Mouse (Mus musculus) CH12.LX (cell line): ENCODE data around the gene Adam12. TPM values are rescaled to one million over a fixed set of nuclear protein-coding genes. Genes with fewer than 3 reads are reported as not detected.

Experiments used
- DNase-seq: peaks from one replicate; pipeline ENCODE4 v3.0.0-alpha.2; 2013; ENCODE audit errors: extremely low read depth
- H3K27ac ChIP-seq: 2 replicates; pipeline ENCODE4 v1.5.1; 2012; ENCODE audit warnings: low read depth, mild to moderate bottlenecking, control low read depth, moderate library complexity; ENCODE audit not compliant: insufficient read depth
- H3K27me3 ChIP-seq: replicated peaks from 2 replicates; pipeline ENCODE3; 2012; ENCODE audit warnings: inconsistent platforms
- H3K36me3 ChIP-seq, 2 experiments: replicated peaks in 1 of 2; 2 replicates each; pipeline versions ENCODE3 to v1.6.1; 2012; ENCODE audit warnings: inconsistent platforms in 1 of 2, low read length in 1 of 2, mild to moderate bottlenecking in 1 of 2, mixed read lengths in 1 of 2, moderate library complexity in 1 of 2; ENCODE audit not compliant: control insufficient read depth in 1 of 2, insufficient read depth in 1 of 2
- H3K4me1 ChIP-seq, 2 experiments: 2 replicates each; pipeline ENCODE4 v1.6.1; 2012; ENCODE audit warnings: inconsistent platforms in 1 of 2, moderate library complexity in 1 of 2; ENCODE audit not compliant: insufficient read depth in 2 of 2, control insufficient read depth in 1 of 2
- H3K4me2 ChIP-seq: 2 replicates; pipeline ENCODE4 v1.6.1; 2012; ENCODE audit warnings: low read depth, mild to moderate bottlenecking, control low read depth; ENCODE audit not compliant: poor library complexity, insufficient read depth, severe bottlenecking
- H3K4me3 ChIP-seq, 3 experiments: fragments of 150-350 bp in 1 of 3; sonication (generic) in 1 of 3; replicated peaks in 1 of 3; 2 replicates each; pipeline versions ENCODE3 to v1.5.1; 2011 to 2012; ENCODE audit warnings: low read depth in 2 of 3, low read length in 2 of 3, mild to moderate bottlenecking in 2 of 3, moderate library complexity in 2 of 3, control low read depth in 1 of 3, improper control_type of control experiment in 1 of 3, inconsistent platforms in 1 of 3, mixed read lengths in 1 of 3; ENCODE audit not compliant: poor library complexity in 1 of 3
- H3K79me2 ChIP-seq: replicated peaks from 2 replicates; pipeline ENCODE4 v1.6.1; 2012; ENCODE audit warnings: mild to moderate bottlenecking, moderate library complexity; ENCODE audit not compliant: control insufficient read depth, poor library complexity, insufficient read depth, severe bottlenecking; ENCODE audit errors: extremely low read depth
- H3K9ac ChIP-seq: 2 replicates; pipeline ENCODE4 v1.6.1; 2012; ENCODE audit warnings: low read depth, mild to moderate bottlenecking, control low read depth, moderate library complexity; ENCODE audit not compliant: insufficient read depth
- H3K9me3 ChIP-seq: replicated peaks from 2 replicates; pipeline ENCODE3; 2012; ENCODE audit warnings: low read length, inconsistent platforms, mixed read lengths
- BHLHE40 ChIP-seq: IDR thresholded peaks from 2 replicates; pipeline ENCODE4 v1.6.1; 2011; ENCODE audit warnings: mild to moderate bottlenecking, low read depth, low read length, improper control_type of control experiment
- CHD2 ChIP-seq: IDR thresholded peaks from 2 replicates; pipeline ENCODE4 v1.6.1; 2011; ENCODE audit warnings: low read length, improper control_type of control experiment
- E2F4 ChIP-seq: IDR thresholded peaks from 2 replicates; pipeline ENCODE4 v1.6.1; 2011; ENCODE audit warnings: low read depth, low read length, improper control_type of control experiment; ENCODE audit not compliant: insufficient replicate concordance
- EP300 ChIP-seq: IDR thresholded peaks from 2 replicates; pipeline ENCODE4 v1.6.1; 2011; ENCODE audit warnings: low read length, improper control_type of control experiment
- ETS1 ChIP-seq: conservative IDR thresholded peaks from 2 replicates; pipeline ENCODE4 v1.6.1; 2012; ENCODE audit warnings: low read depth, mild to moderate bottlenecking, inconsistent platforms, low read length, improper control_type of control experiment, moderate library complexity
- GABPA ChIP-seq: IDR thresholded peaks from 2 replicates; pipeline ENCODE4 v1.6.1; 2012; ENCODE audit warnings: low read depth, low read length, improper control_type of control experiment, inconsistent platforms; ENCODE audit not compliant: insufficient replicate concordance
- IRF4 ChIP-seq: IDR thresholded peaks from 2 replicates; pipeline ENCODE4 v1.6.1; 2014; ENCODE audit warnings: low read depth, mild to moderate bottlenecking, inconsistent platforms, low read length, improper control_type of control experiment
- MAFK ChIP-seq: IDR thresholded peaks from 2 replicates; pipeline ENCODE4 v1.6.1; 2011; ENCODE audit warnings: low read length, improper control_type of control experiment; ENCODE audit not compliant: insufficient replicate concordance
- MXI1 ChIP-seq: IDR thresholded peaks from 2 replicates; pipeline ENCODE4 v1.6.1; 2011; ENCODE audit warnings: mild to moderate bottlenecking, low read depth, low read length, improper control_type of control experiment
- NELFE ChIP-seq: IDR thresholded peaks from 2 replicates; pipeline ENCODE4 v1.6.1; 2011; ENCODE audit warnings: low read depth, low read length, improper control_type of control experiment
- POLR2A ChIP-seq: IDR thresholded peaks from 2 replicates; pipeline ENCODE4 v1.6.1; 2011; ENCODE audit warnings: low read depth, mild to moderate bottlenecking, improper control_type of control experiment, low read length
- RAD21 ChIP-seq: IDR thresholded peaks from 2 replicates; pipeline ENCODE4 v1.6.1; 2011; ENCODE audit warnings: low read depth, mild to moderate bottlenecking, low read length, improper control_type of control experiment, moderate library complexity
- RCOR1 ChIP-seq: conservative IDR thresholded peaks from 2 replicates; pipeline ENCODE4 v1.6.1; 2012; ENCODE audit warnings: low read depth, mild to moderate bottlenecking, inconsistent platforms, low read length, improper control_type of control experiment
- SIN3A ChIP-seq: IDR thresholded peaks from 2 replicates; pipeline ENCODE4 v1.6.1; 2012; ENCODE audit warnings: low read length, improper control_type of control experiment, inconsistent platforms
- SMC3 ChIP-seq: IDR thresholded peaks from 2 replicates; pipeline ENCODE4 v1.6.1; 2011; ENCODE audit warnings: low read depth, low read length, improper control_type of control experiment
- USF2 ChIP-seq: conservative IDR thresholded peaks from 2 replicates; pipeline ENCODE4 v1.6.1; 2011; ENCODE audit warnings: low read depth, low read length, improper control_type of control experiment
- ZC3H11A ChIP-seq: IDR thresholded peaks from 2 replicates; pipeline ENCODE4 v1.6.1; 2012; ENCODE audit warnings: low read depth, mild to moderate bottlenecking, inconsistent platforms, low read length, improper control_type of control experiment
- ZKSCAN1 ChIP-seq: IDR thresholded peaks from 2 replicates; pipeline ENCODE4 v1.6.1; 2012; ENCODE audit warnings: low read depth, inconsistent platforms, low read length, improper control_type of control experiment, borderline replicate concordance
- ZMIZ1 ChIP-seq: IDR thresholded peaks from 2 replicates; pipeline ENCODE4 v1.6.1; 2012; ENCODE audit warnings: low read depth, mild to moderate bottlenecking, inconsistent platforms, low read length, improper control_type of control experiment
- ZNF384 ChIP-seq: IDR thresholded peaks from 2 replicates; pipeline ENCODE4 v1.6.1; 2012; ENCODE audit warnings: low read depth, low read length, improper control_type of control experiment, inconsistent platforms
- dilution Hi-C: fragments of 300-500 bp; cut with MboI; formaldehyde crosslinking; loops from 2 replicates; pipeline ENCODE4 v1.14.3; 2020; ENCODE audit warnings: low sequenced_read_pairs; ENCODE audit not compliant: extremely low pct_unique_long_range_greater_than_20kb, extremely low pct_ligation_motif_present
- in situ Hi-C: fragments of 300-500 bp; cut with MboI; formaldehyde crosslinking; loops from 3 replicates; pipeline ENCODE4 v1.14.3; 2019; ENCODE audit warnings: low sequenced_read_pairs, low pct_ligation_motif_present, low pct_unique_long_range_greater_than_20kb, mixed read lengths
- polyA plus RNA-seq: library from polyadenylated mRNA; unstranded; fragments of >175 nt; gene quantifications from 2 replicates; pipeline ENCODE4 v1.2.1, GENCODE M21; 2012; ENCODE audit warnings: low read depth; ENCODE audit not compliant: insufficient read length
- total RNA-seq, 2 experiments: library from RNA; depleted of rRNA; stranded (reverse); fragments of 300-350 nt in 1 of 2; fragments of >200 nt in 1 of 2; gene quantifications; 2 replicates each; pipeline ENCODE4 v1.2.3; 2012 to 2014

The Adam12 gene
- total and polyA plus RNA-seq, 3 experiments = not detected

DNA sequence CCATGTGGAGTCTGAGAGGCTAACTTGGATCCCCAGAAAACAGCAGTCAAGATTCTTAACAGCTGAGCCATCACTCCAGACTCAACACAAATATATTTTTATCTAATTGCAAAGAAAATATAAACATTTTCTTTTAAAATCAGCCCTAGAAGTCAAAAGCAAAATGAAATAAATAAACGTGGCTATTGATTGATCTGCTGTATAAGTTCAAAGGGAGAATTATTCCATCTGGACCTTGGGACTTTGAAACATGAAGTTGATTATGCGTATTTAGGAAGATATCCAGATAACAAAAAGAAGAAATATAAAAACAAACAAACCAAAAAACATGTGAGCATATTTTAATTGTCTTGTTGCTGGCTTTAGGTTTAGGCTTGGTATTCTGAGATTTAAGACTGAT is 3.6 kb upstream of the Adam12 start:
- no peak overlapping the region for H3K9ac ChIP-seq
- H3K79me2 ChIP-seq = no peaks in the 10 kb centered on the region
- H3K4me1 ChIP-seq = no peaks in the 10 kb centered on the region
- in situ Hi-C loops (no loop called here), dilution Hi-C loops (no loop called here)
- no peaks in the 10 kb centered on the region for H3K27me3 ChIP-seq
- H3K36me3 ChIP-seq = no peaks in the 10 kb centered on the region
- no peak overlapping the region for H3K4me3 ChIP-seq
- no peak for DNase-seq
- no peak overlapping the region for H3K27ac ChIP-seq
- TF ChIP-seq EP300 (no peak), ZMIZ1 (no peak), BHLHE40 (no peak), SMC3 (no peak), ZKSCAN1 (no peak), RCOR1 (no peak), MAFK (no peak)
- H3K4me2 ChIP-seq = no peak overlapping the region
- H3K9me3 ChIP-seq = peaks cover 65% of the 10 kb centered on the region

DNA sequence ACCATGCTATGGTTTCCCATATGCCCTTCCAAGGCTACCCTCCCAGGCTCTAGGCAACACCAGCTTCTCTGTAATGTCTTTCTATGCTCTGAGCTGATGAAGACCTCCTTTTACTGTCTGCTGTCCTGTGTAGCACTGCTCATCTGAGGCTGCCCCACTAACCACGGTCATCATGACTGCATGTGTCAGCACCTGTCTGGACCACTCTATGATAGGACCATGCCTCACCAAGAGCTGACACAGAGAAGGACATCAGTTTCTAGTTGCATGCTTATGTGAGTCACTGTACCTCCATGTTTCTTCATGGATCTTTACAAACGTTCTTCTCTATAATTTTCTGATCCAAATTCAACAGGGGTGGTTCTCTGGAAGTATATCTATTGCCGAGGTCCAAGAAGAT is 1.2 kb downstream of the Adam12 start:
- Histone ChIP-seq H3K27me3 (no peaks in the 10 kb centered on the region), H3K4me2 (no peak overlapping the region), H3K9ac (no peak overlapping the region), H3K4me3 (no peak overlapping the region), H3K36me3 (no peaks in the 10 kb centered on the region), H3K9me3 (peaks cover 77% of the 10 kb centered on the region), H3K4me1 (no peaks in the 10 kb centered on the region), H3K79me2 (no peaks in the 10 kb centered on the region), H3K27ac (no peak overlapping the region)
- dilution Hi-C loops = no loop called here
- in situ Hi-C loops = no loop called here
- DNase-seq = no peak
- TF ChIP-seq RAD21 (no peak), NELFE (no peak), SIN3A (no peak), E2F4 (no peak), EP300 (no peak), MAFK (no peak)

DNA sequence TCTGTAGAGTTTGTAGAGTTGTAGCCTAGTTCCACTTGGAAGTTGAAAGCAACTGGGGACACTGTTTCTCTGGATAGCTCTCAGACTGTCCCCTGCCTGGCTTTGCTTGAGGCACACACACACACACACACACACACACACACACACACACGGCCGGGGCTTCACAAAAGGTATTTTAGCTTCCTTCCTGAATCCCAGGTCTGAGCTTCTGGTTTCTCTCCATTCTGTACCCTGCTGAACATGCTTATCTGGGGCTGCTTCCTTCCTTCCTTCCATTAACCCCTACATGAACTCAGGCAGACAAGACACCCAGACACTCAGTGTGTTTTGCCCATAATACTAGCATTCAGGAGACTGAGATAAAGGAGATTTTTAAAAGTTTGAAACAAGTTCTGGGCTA is 2.0 kb downstream of the Adam12 start:
- Histone ChIP-seq H3K4me2 (no peak overlapping the region), H3K9me3 (peaks cover 85% of the 10 kb centered on the region), H3K27ac (no peak overlapping the region), H3K27me3 (no peaks in the 10 kb centered on the region), H3K9ac (no peak overlapping the region), H3K36me3 (no peaks in the 10 kb centered on the region), H3K79me2 (no peaks in the 10 kb centered on the region), H3K4me3 (no peak overlapping the region), H3K4me1 (no peaks in the 10 kb centered on the region)
- no peak for TF ChIP-seq ETS1
- no peak for TF ChIP-seq IRF4
- TF ChIP-seq USF2 = no peak
- TF ChIP-seq ZC3H11A = no peak
- TF ChIP-seq BHLHE40 = no peak
- TF ChIP-seq ZNF384 = no peak
- no peak for TF ChIP-seq MAFK
- no peak for TF ChIP-seq CHD2
- TF ChIP-seq POLR2A = no peak
- TF ChIP-seq GABPA = no peak
- TF ChIP-seq MXI1 = no peak
- in situ Hi-C loops (no loop called here), dilution Hi-C loops (no loop called here)
- DNase-seq = no peak
